Mouse (Mus musculus): Measurements from ENCODE around the gene Aadacl4.

- TF ChIP-seq CTCF (IDR thresholded peaks at IDR 0.05; ENCODE audit: borderline replicate concordance, extremely low read depth, insufficient read depth, insufficient read length) (no peak), POLR2A (IDR thresholded peaks at IDR 0.05; ENCODE audit: borderline replicate concordance, extremely low read depth, insufficient read depth, insufficient read length, poor library complexity, severe bottlenecking) (no peak)
Observed at GRCm38 (mm10) chr4:144567752-144568151, 45.8 kb upstream of the Aadacl4 start.
